Comparison of ENCODE assay signal across 8 mouse cellular contexts in the genomic region with DNA sequence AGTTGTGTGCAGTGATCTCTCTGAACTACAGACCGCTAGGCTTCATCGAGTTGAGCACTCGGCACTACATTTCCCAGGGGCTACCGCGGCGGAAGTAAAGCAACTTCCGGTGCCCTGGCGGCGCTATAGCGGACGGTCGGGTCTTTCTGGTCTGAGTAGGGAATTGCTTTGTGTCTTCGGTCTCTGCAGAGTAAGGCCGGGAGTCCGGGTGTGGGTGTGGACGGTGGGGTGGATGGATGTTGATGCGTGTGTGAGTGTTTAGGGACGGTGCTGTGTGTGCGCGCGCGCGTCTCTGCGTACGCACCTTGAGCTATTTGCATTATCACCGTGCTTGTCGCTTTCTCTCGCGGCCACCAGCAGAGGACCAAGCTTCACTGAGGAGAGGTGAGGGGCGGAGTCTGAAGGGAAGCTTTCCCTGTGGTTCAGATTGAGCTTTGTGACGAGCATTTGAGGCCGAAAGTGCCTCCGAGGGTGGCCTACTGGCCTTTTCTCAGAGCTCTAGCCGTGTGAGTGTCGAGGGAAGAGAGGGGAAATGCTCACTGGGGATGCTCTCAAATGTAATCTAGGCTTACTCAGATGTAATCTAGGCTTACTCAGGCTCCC. TPM values are rescaled to one million over a fixed set of nuclear protein-coding genes. Genes with fewer than 3 reads are reported as not detected.
DNase-seq lines count a peak whose midpoint lies in the region; ATAC-seq and TF ChIP-seq lines count a peak whose summit lies in the region.

Gene Zfp60 (plus strand): TSS at position 109 of the 603 bp plus-strand sequence.

- under 1% methylated on average over 35 of the region's 35 CpGs for WGBS in heart, embryonic 12.5 days
- WGBS in kidney, postnatal 0 days, result under 1% methylated on average over 35 of the region's 35 CpGs
- under 1% methylated on average over 35 of the region's 35 CpGs for WGBS in liver, embryonic 11.5 days
- whole genome bisulfite sequencing in stomach, embryonic 14.5 days, result under 1% methylated on average over 35 of the region's 35 CpGs

- peaks cover 7% of the 10 kb centered on the region for H3K4me1 ChIP-seq in heart, embryonic 12.5 days (replicated peaks)
- H3K4me1 ChIP-seq in kidney, postnatal 0 days (replicated peaks; ENCODE audit: insufficient read depth, low read length), result no peaks in the 10 kb centered on the region
- no peaks in the 10 kb centered on the region for H3K4me1 ChIP-seq in liver, embryonic 11.5 days (replicated peaks; ENCODE audit: control insufficient read depth, insufficient read depth, low read length)
- H3K4me1 ChIP-seq in stomach, embryonic 14.5 days (ENCODE audit: control insufficient read depth, insufficient read depth, low read length), result peaks cover 5% of the 10 kb centered on the region; the same call in 1 of the 2 replicates

- no peaks in the 10 kb centered on the region for H3K9me3 ChIP-seq in heart, embryonic 12.5 days (replicated peaks)
- no peaks in the 10 kb centered on the region for H3K9me3 ChIP-seq in kidney, postnatal 0 days (replicated peaks; ENCODE audit: low read length)
- no peaks in the 10 kb centered on the region for H3K9me3 ChIP-seq in liver, embryonic 11.5 days (ENCODE audit: control insufficient read depth, low read length)
- H3K9me3 ChIP-seq in stomach, embryonic 14.5 days (ENCODE audit: control insufficient read depth, low read depth, low read length), result no peaks in the 10 kb centered on the region

- H3K36me3 ChIP-seq in heart, embryonic 12.5 days, result 0 out of 2 replicates have a peak, but pooled peaks cover 2% of the 10 kb centered on the region
- no peaks in the 10 kb centered on the region for H3K36me3 ChIP-seq in kidney, postnatal 0 days (ENCODE audit: insufficient read depth, low read length)
- no peaks in the 10 kb centered on the region for H3K36me3 ChIP-seq in liver, embryonic 11.5 days (ENCODE audit: control insufficient read depth, insufficient read depth, low read length)
- no peaks in the 10 kb centered on the region for H3K36me3 ChIP-seq in stomach, embryonic 14.5 days (ENCODE audit: control insufficient read depth, insufficient read depth, low read length)

- H3K27ac ChIP-seq in heart, embryonic 12.5 days (ENCODE audit: poor library complexity, severe bottlenecking), result peak within 1 kb of the TSS; percentile 93
- peak within 1 kb of the TSS; percentile 94 for H3K27ac ChIP-seq in kidney, postnatal 0 days
- peak within 1 kb of the TSS; percentile 93 for H3K27ac ChIP-seq in liver, embryonic 11.5 days (ENCODE audit: low read depth, low read length)
- H3K27ac ChIP-seq in stomach, embryonic 14.5 days (ENCODE audit: low read length), result peak within 1 kb of the TSS; percentile 85

- H3K27me3 ChIP-seq in heart, embryonic 12.5 days (replicated peaks), result no peaks in the 10 kb centered on the region; the same call in 1 of the 2 replicates
- H3K27me3 ChIP-seq in kidney, postnatal 0 days (ENCODE audit: insufficient read depth, low read length), result no peaks in the 10 kb centered on the region
- H3K27me3 ChIP-seq in liver, embryonic 11.5 days (replicated peaks; ENCODE audit: control insufficient read depth, insufficient read depth, low read length), result no peaks in the 10 kb centered on the region
- H3K27me3 ChIP-seq in stomach, embryonic 14.5 days (ENCODE audit: control insufficient read depth, insufficient read depth, low read length), result no peaks in the 10 kb centered on the region

- H3K4me2 ChIP-seq in heart, embryonic 12.5 days, result peak within 1 kb of the TSS; percentile 74
- H3K4me2 ChIP-seq in kidney, postnatal 0 days (ENCODE audit: low read length), result peak within 1 kb of the TSS; percentile 76
- peak within 1 kb of the TSS; percentile 74 for H3K4me2 ChIP-seq in liver, embryonic 11.5 days
- peak within 1 kb of the TSS; percentile 56 for H3K4me2 ChIP-seq in stomach, embryonic 14.5 days (replicated peaks; ENCODE audit: low read depth, low read length)

- peak within 1 kb of the TSS; percentile 75 for H3K4me3 ChIP-seq in heart, embryonic 12.5 days
- H3K4me3 ChIP-seq in kidney, postnatal 0 days (replicated peaks; ENCODE audit: low read depth, low read length), result peak within 1 kb of the TSS; percentile 64
- peak within 1 kb of the TSS; percentile 76 for H3K4me3 ChIP-seq in liver, embryonic 11.5 days (ENCODE audit: low read depth, low read length)
- H3K4me3 ChIP-seq in stomach, embryonic 14.5 days (ENCODE audit: low read depth, low read length), result peak within 1 kb of the TSS; percentile 70

- ATAC-seq in erythroid progenitor cell, adult 5-6 weeks (replicated peaks; ENCODE audit: low FRiP score, poor library complexity, severe bottlenecking), result peak; percentile 95
- peak; percentile 91 for ATAC-seq in heart, embryonic 12.5 days (ENCODE audit: insufficient number of reproducible peaks, low FRiP score)
- peak; percentile 96 for ATAC-seq in kidney, postnatal 0 days (replicated peaks; ENCODE audit: low FRiP score, low read depth)
- peak; percentile 94 for ATAC-seq in liver, embryonic 11.5 days (replicated peaks; ENCODE audit: low FRiP score)
- ATAC-seq in stomach, embryonic 14.5 days (ENCODE audit: insufficient number of reproducible peaks, insufficient read depth, low FRiP score, low read depth), result peak; percentile 94

- peak; percentile 57 for TF ChIP-seq CTCF in kidney, postnatal 0 days (IDR thresholded peaks at IDR 0.05; ENCODE audit: low read depth)

- DNase-seq in CD4-positive helper T cell, adult 2 months (ENCODE audit: low read depth, low spot score), result peak; percentile 90
- peak; percentile 82 for DNase-seq in brain, embryonic 18.5 days (ENCODE audit: low read depth, low spot score)
- peak; percentile 97 for DNase-seq in kidney, postnatal 0 days (ENCODE audit: low spot score)
- DNase-seq in liver, embryonic 11.5 days (ENCODE audit: low spot score), result peak; percentile 89
- peak; percentile 91 for DNase-seq in naive thymus-derived CD4-positive, alpha-beta T cell, adult 2 months (ENCODE audit: low read depth)

- peak within 1 kb of the TSS; percentile 73 for H3K9ac ChIP-seq in heart, embryonic 12.5 days
- H3K9ac ChIP-seq in kidney, postnatal 0 days (ENCODE audit: low read depth, low read length), result peak within 1 kb of the TSS; percentile 72
- H3K9ac ChIP-seq in liver, embryonic 11.5 days (ENCODE audit: low read depth, low read length), result peak within 1 kb of the TSS; percentile 84
- peak within 1 kb of the TSS; percentile 74 for H3K9ac ChIP-seq in stomach, embryonic 14.5 days (replicated peaks; ENCODE audit: low read depth, low read length)

RNA-seq across cellular contexts. Expression of gene Zfp60, which starts in this region (rescaled TPM):
- total RNA-seq in erythroid progenitor cell, adult 5-6 weeks (2015; ENCODE audit: low replicate concordance), result 0.36 and 6.3 TPM in 2 replicates
- total RNA-seq in erythroid progenitor cell, adult 5-6 weeks (2017; ENCODE audit: low replicate concordance), result 0.39 and 2.8 TPM in 2 replicates
- polyA plus RNA-seq in heart, embryonic 12.5 days (2016; fragmentation: Nextera tagmentation; extraction: Ambion mirVana), result 20.2 TPM in 2 replicates
- 20.8 and 23.9 TPM in 2 replicates for polyA plus RNA-seq in kidney, postnatal 0 days (2015; fragmentation: Nextera tagmentation; extraction: Ambion mirVana)
- polyA plus RNA-seq in liver, embryonic 11.5 days (2014; fragmentation: Nextera tagmentation; extraction: Ambion mirVana), result 15.8 and 17.5 TPM in 2 replicates
- 36.9 and 37.2 TPM in 2 replicates for polyA plus RNA-seq in stomach, embryonic 14.5 days (2014; fragmentation: Nextera tagmentation; extraction: Ambion mirVana)

Comparison
In these comparisons a context has a peak if more than half of its experiments do, and no peak if none do; other contexts are left out.
1. Peak in every context shown above with its lines: DNase-seq, ATAC-seq, H3K4me3 ChIP-seq and H3K27ac ChIP-seq.